18 mouse cellular contexts compared by ENCODE assay signal in genomic region chr10:96035951-96036350, GRCm38 (mm10).
DNase-seq lines count a peak whose midpoint lies in the region; ATAC-seq lines count a peak whose summit lies in the region.
"Had no signal": no experiment of that assay in that cellular context is flagged by ENCODE, and none has a peak within 500 bp of the region (broad histone marks: within the 10 kb centered on the region; RNA-seq: fewer than 3 reads in every experiment).

No protein-coding gene starts in this region.

- H3K9me3 ChIP-seq in heart, embryonic 12.5 days (replicated peaks), result no peaks in the 10 kb centered on the region
- H3K9me3 ChIP-seq: embryonic facial prominence, embryonic 13.5 days; forebrain, embryonic 13.5 days; hindbrain, embryonic 15.5 days had no signal

- H3K9ac ChIP-seq in heart, embryonic 12.5 days, result no peak overlapping the region
- H3K9ac ChIP-seq: embryonic facial prominence, embryonic 13.5 days; forebrain, embryonic 13.5 days; hindbrain, embryonic 15.5 days had no signal

- no peaks in the 10 kb centered on the region for H3K4me1 ChIP-seq in heart, embryonic 12.5 days (replicated peaks)
- H3K4me1 ChIP-seq: embryonic facial prominence, embryonic 13.5 days; forebrain, embryonic 13.5 days; hindbrain, embryonic 15.5 days had no signal

- no peak overlapping the region for H3K4me2 ChIP-seq in heart, embryonic 12.5 days
- H3K4me2 ChIP-seq: embryonic facial prominence, embryonic 13.5 days; forebrain, embryonic 13.5 days; heart, embryonic 11.5 days; hindbrain, embryonic 15.5 days had no signal

- no peak for ATAC-seq in heart, embryonic 12.5 days (ENCODE audit: insufficient number of reproducible peaks, low FRiP score)
- ATAC-seq: forebrain, embryonic 13.5 days; inflammation-experienced regulatory T-cells, adult 6 months; intestine, postnatal 0 days had no signal

- H3K36me3 ChIP-seq in heart, embryonic 12.5 days, result peaks cover 24% of the 10 kb centered on the region

- H3K27ac ChIP-seq in heart, embryonic 12.5 days (ENCODE audit: poor library complexity, severe bottlenecking), result no peak overlapping the region
- H3K27ac ChIP-seq: embryonic facial prominence, embryonic 13.5 days; forebrain, embryonic 13.5 days; heart, adult 2 months; hindbrain, embryonic 15.5 days had no signal

- H3K4me3 ChIP-seq in heart, embryonic 12.5 days, result no peak overlapping the region
- H3K4me3 ChIP-seq: embryonic facial prominence, embryonic 13.5 days; forebrain, embryonic 13.5 days; heart, adult 2 months; hindbrain, embryonic 15.5 days had no signal

- H3K27me3 ChIP-seq in heart, embryonic 12.5 days (replicated peaks), result no peaks in the 10 kb centered on the region
- H3K27me3 ChIP-seq: CH12.LX; embryonic facial prominence, embryonic 13.5 days; forebrain, embryonic 13.5 days; hindbrain, embryonic 15.5 days had no signal

- DNase-seq in cerebellum, postnatal 14 days, result peak; percentile 51 to 63
- no peak for DNase-seq in cerebellum, adult 8-10 months
- DNase-seq in heart, adult 11 months, result peak; percentile 58
- peak; percentile 11 for DNase-seq in adipocyte (ENCODE audit: low spot score)
- DNase-seq in retina, postnatal 1 day, result no peak
- DNase-seq: adrenal gland, postnatal 10 days; cerebellum, adult 9-10 months; gastrocnemius, postnatal 10 days; heart, adult 2 months; kidney, adult 8-10 months had no signal

Comparison
In these comparisons a context has a peak if more than half of its experiments do, and no peak if none do; other contexts are left out.
1. DNase-seq: peak in cerebellum, postnatal 14 days (2 of 2), heart, adult 11 months (single experiment) and adipocyte (single experiment); none in cerebellum, adult 8-10 months (single experiment) and retina, postnatal 1 day (single experiment).